Mouse (Mus musculus): ENCODE results near the gene Dkkl1.

GRCm38 (mm10) chr7:45191161-45191560, 20.8 kb downstream of the Dkkl1 start:
- TF ChIP-seq CTCF (IDR thresholded peaks at IDR 0.05; ENCODE audit: control insufficient read depth, insufficient read depth, low read length) (no peak), POLR2A (IDR thresholded peaks at IDR 0.05; ENCODE audit: borderline replicate concordance, control insufficient read depth, low read depth, low read length) (no peak)

Data from bone marrow, adult 2 months (tissue).